Comparison of ENCODE assay signal across 9 mouse cellular contexts in the genomic region with DNA sequence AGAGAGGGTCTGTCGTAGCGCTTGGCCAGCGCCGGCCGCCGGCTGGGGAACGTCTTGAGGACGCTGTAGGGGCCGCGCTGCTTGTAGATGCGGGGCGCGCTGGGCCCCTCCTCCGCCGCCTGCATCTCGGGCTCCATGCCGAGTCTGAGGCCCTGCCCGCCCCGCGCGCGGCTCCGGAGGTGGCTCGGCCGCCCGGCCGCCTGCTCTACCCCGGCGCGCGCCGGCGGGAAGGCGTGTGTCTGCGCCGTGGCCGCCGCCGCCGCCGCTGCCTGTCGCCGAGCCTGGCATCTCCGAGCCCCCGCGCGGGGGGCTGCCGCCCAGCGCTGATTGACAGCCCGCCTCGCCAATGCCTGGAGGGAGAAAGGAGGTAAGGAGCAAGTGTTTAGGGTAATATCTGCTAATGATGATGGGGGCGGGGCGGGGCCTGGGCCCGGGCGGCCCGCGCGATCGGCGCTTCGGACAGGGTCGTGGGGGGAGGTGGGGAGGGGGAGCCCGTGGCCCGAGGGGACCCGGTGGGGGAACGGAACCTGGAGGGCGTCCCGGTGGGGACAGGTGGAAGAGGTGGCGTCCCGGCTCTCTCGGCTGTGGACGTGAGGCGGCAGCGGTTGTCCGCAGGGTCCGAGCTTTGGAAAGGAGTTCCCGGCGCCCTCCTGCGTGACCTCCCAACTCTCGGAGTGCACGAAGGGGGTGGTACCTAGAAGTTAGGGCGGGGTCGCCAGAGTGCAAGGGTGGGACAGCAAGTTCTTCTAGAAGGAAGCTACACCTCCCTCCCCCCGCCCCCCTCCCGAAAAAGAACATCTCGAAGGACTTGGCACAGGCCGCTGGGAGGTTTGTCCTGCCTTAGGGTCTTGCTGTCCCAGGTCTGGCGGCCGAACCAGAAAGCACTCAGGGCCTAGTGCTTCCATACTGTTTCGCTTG. TPM values are rescaled to one million over a fixed set of nuclear protein-coding genes. Genes with fewer than 3 reads are reported as not detected.
DNase-seq lines count a peak whose midpoint lies in the region; ATAC-seq and TF ChIP-seq lines count a peak whose summit lies in the region.
"Had no signal": no experiment of that assay in that cellular context is flagged by ENCODE, and none has a peak within 500 bp of the region (broad histone marks: within the 10 kb centered on the region; RNA-seq: fewer than 3 reads in every experiment).

TSS of gene Bend4 (minus strand) at position 868 of the 918 bp plus-strand sequence.

- H3K27me3 ChIP-seq in heart, embryonic 15.5 days, result no peaks in the 10 kb centered on the region
- H3K27me3 ChIP-seq in liver, embryonic 15.5 days, result peaks cover 58% of the 10 kb centered on the region
- peaks cover 13% of the 10 kb centered on the region for H3K27me3 ChIP-seq in neural tube, embryonic 13.5 days
- H3K27me3 ChIP-seq in stomach, postnatal 0 days (ENCODE audit: control insufficient read depth, insufficient read depth, low read length), result no peaks in the 10 kb centered on the region

- ATAC-seq in heart, embryonic 15.5 days (replicated peaks; ENCODE audit: insufficient number of reproducible peaks, insufficient read depth, low FRiP score, low read depth), result peak; percentile 75
- peak; percentile 31; the same call in 1 of the 2 replicates for ATAC-seq in liver, embryonic 15.5 days (ENCODE audit: insufficient read depth)
- peak; percentile 67 for ATAC-seq in neural tube, embryonic 13.5 days (ENCODE audit: low read depth)
- peak; percentile 78 for ATAC-seq in stomach, postnatal 0 days (ENCODE audit: low FRiP score, low TSS enrichment)

- H3K4me1 ChIP-seq in bone marrow macrophage, adult 2 months (ENCODE audit: control insufficient read depth, insufficient read depth, low read length), result peaks cover 15% of the 10 kb centered on the region
- no peaks in the 10 kb centered on the region for H3K4me1 ChIP-seq in embryonic fibroblast, embryonic 13.5 days (ENCODE audit: control insufficient read depth, insufficient read depth, low read length)
- H3K4me1 ChIP-seq in heart, embryonic 15.5 days (replicated peaks), result peaks cover 30% of the 10 kb centered on the region
- peaks cover 7% of the 10 kb centered on the region for H3K4me1 ChIP-seq in liver, embryonic 15.5 days (replicated peaks)
- peaks cover 45% of the 10 kb centered on the region for H3K4me1 ChIP-seq in neural tube, embryonic 13.5 days (replicated peaks)
- no peaks in the 10 kb centered on the region for H3K4me1 ChIP-seq in stomach, postnatal 0 days (replicated peaks; ENCODE audit: control insufficient read depth, insufficient read depth)

- H3K4me2 ChIP-seq in heart, embryonic 15.5 days, result peak within 1 kb of the TSS; percentile 88
- peak within 1 kb of the TSS; percentile 73 for H3K4me2 ChIP-seq in liver, embryonic 15.5 days
- peak within 1 kb of the TSS; percentile 73 for H3K4me2 ChIP-seq in neural tube, embryonic 13.5 days
- H3K4me2 ChIP-seq in stomach, postnatal 0 days (replicated peaks; ENCODE audit: low read depth), result peak within 1 kb of the TSS; percentile 95

- WGBS in heart, embryonic 15.5 days, result under 1% methylated on average over 83 of the region's 90 CpGs
- 2% methylated on average over 87 of the region's 90 CpGs for WGBS in liver, embryonic 15.5 days (ENCODE audit: insufficient replicate concordance)
- WGBS in neural tube, embryonic 13.5 days, result under 1% methylated on average over 74 of the region's 90 CpGs
- 4% methylated on average over 57 of the region's 90 CpGs for WGBS in stomach, postnatal 0 days

- TF ChIP-seq POLR2A in bone marrow macrophage, adult 2 months (IDR thresholded peaks at IDR 0.05; ENCODE audit: borderline replicate concordance, low read depth, low read length), result no peak
- TF ChIP-seq POLR2A in embryonic fibroblast, embryonic 13.5 days (IDR thresholded peaks at IDR 0.05; ENCODE audit: low read depth, low read length), result no peak

- TF ChIP-seq CTCF in bone marrow macrophage, adult 2 months (IDR thresholded peaks at IDR 0.05; ENCODE audit: low read depth, low read length), result no peak
- TF ChIP-seq CTCF in embryonic fibroblast, embryonic 13.5 days (IDR thresholded peaks at IDR 0.05; ENCODE audit: borderline replicate concordance, insufficient read depth, low read length), result no peak
- no peak for TF ChIP-seq CTCF in stomach, postnatal 0 days (IDR thresholded peaks at IDR 0.05; ENCODE audit: low read depth)

- no peaks in the 10 kb centered on the region for H3K9me3 ChIP-seq in heart, embryonic 15.5 days (replicated peaks)
- no peaks in the 10 kb centered on the region for H3K9me3 ChIP-seq in liver, embryonic 15.5 days (replicated peaks)
- no peaks in the 10 kb centered on the region for H3K9me3 ChIP-seq in neural tube, embryonic 13.5 days
- H3K9me3 ChIP-seq in stomach, postnatal 0 days (ENCODE audit: control insufficient read depth, low read length), result no peaks in the 10 kb centered on the region

- no peak for TF ChIP-seq EP300 in stomach, postnatal 0 days (optimal IDR thresholded peaks at IDR 0.05)

- H3K27ac ChIP-seq in bone marrow macrophage, adult 2 months (ENCODE audit: insufficient read depth, low read depth, low read length), result peak within 1 kb of the TSS; percentile 19
- no peak within 1 kb of the TSS for H3K27ac ChIP-seq in embryonic fibroblast, embryonic 13.5 days (ENCODE audit: insufficient read depth, low read length)
- peak within 1 kb of the TSS; percentile 88 for H3K27ac ChIP-seq in heart, embryonic 15.5 days
- no peak within 1 kb of the TSS for H3K27ac ChIP-seq in liver, embryonic 15.5 days (replicated peaks)
- peak within 1 kb of the TSS; percentile 83 for H3K27ac ChIP-seq in neural tube, embryonic 13.5 days (replicated peaks)
- H3K27ac ChIP-seq in stomach, postnatal 0 days (replicated peaks), result no peak within 1 kb of the TSS

- H3K4me3 ChIP-seq in bone marrow macrophage, adult 2 months (ENCODE audit: insufficient read depth, low read length), result peak within 1 kb of the TSS; percentile 77
- H3K4me3 ChIP-seq in embryonic fibroblast, embryonic 13.5 days (ENCODE audit: insufficient read depth, low read length), result peak within 1 kb of the TSS; percentile 33
- peak within 1 kb of the TSS; percentile 83 for H3K4me3 ChIP-seq in heart, embryonic 15.5 days
- H3K4me3 ChIP-seq in liver, embryonic 15.5 days (replicated peaks), result peak within 1 kb of the TSS; percentile 59
- H3K4me3 ChIP-seq in neural tube, embryonic 13.5 days, result peak within 1 kb of the TSS; percentile 74
- peak within 1 kb of the TSS; percentile 67 for H3K4me3 ChIP-seq in stomach, postnatal 0 days (ENCODE audit: low read depth, low read length)

- H3K9ac ChIP-seq in heart, embryonic 15.5 days, result peak within 1 kb of the TSS; percentile 80
- peak within 1 kb of the TSS; percentile 15; the same call in 1 of the 2 replicates for H3K9ac ChIP-seq in liver, embryonic 15.5 days
- H3K9ac ChIP-seq in neural tube, embryonic 13.5 days, result peak within 1 kb of the TSS; percentile 87
- H3K9ac ChIP-seq in stomach, postnatal 0 days (ENCODE audit: low read length), result peak within 1 kb of the TSS; percentile 60

- no peaks in the 10 kb centered on the region for H3K36me3 ChIP-seq in heart, embryonic 15.5 days
- no peaks in the 10 kb centered on the region for H3K36me3 ChIP-seq in liver, embryonic 15.5 days (replicated peaks)
- no peaks in the 10 kb centered on the region for H3K36me3 ChIP-seq in neural tube, embryonic 13.5 days
- H3K36me3 ChIP-seq in stomach, postnatal 0 days (ENCODE audit: control insufficient read depth, insufficient read depth, low read length), result no peaks in the 10 kb centered on the region
- H3K36me3 ChIP-seq: G1E had no signal

- DNase-seq in 416B (ENCODE audit: low read depth), result peak; percentile 87
- DNase-seq in kidney, postnatal 25 days, result peak; percentile 63 to 82
- peak; percentile 64 for DNase-seq in stomach, postnatal 0 days (ENCODE audit: low spot score)

RNA-seq across cellular contexts. Expression of gene Bend4, which starts in this region (rescaled TPM):
- polyA plus RNA-seq in bone marrow macrophage, adult 2 months (2012; ENCODE audit: insufficient read depth, insufficient read length, missing spikeins), result 7.9 and 9.3 TPM in 2 replicates
- 0.92 and 0.93 TPM in 2 replicates for polyA plus RNA-seq in embryonic fibroblast, embryonic 13.5 days (2011; ENCODE audit: insufficient read length, low read depth, missing spikeins)
- 11.9 and 12.2 TPM in 2 replicates for polyA plus RNA-seq in heart, embryonic 15.5 days (2015; fragmentation: Nextera tagmentation; extraction: Ambion mirVana)
- polyA plus RNA-seq in liver, embryonic 15.5 days (2015; fragmentation: Nextera tagmentation; extraction: Ambion mirVana), result 0.47 and 0.52 TPM in 2 replicates
- polyA plus RNA-seq in neural tube, embryonic 13.5 days (2015; fragmentation: Nextera tagmentation; extraction: Ambion mirVana), result 12.1 TPM in 2 replicates
- polyA plus RNA-seq in stomach, postnatal 0 days (2015; fragmentation: Nextera tagmentation; extraction: Ambion mirVana), result 0.51 and 0.68 TPM in 2 replicates

Comparison
In these comparisons a context has a peak if more than half of its experiments do, and no peak if none do; other contexts are left out.
1. Peak in ATAC-seq, H3K4me3 ChIP-seq, H3K9ac ChIP-seq and H3K4me2 ChIP-seq in liver, embryonic 15.5 days; RNA of the gene not detected or under 1 TPM.
2. Peak in DNase-seq, ATAC-seq, H3K4me3 ChIP-seq, H3K9ac ChIP-seq and H3K4me2 ChIP-seq in stomach, postnatal 0 days; RNA of the gene not detected or under 1 TPM.
3. H3K27ac ChIP-seq: peak in bone marrow macrophage, adult 2 months (single experiment), heart, embryonic 15.5 days (single experiment) and neural tube, embryonic 13.5 days (single experiment); none in embryonic fibroblast, embryonic 13.5 days (single experiment), liver, embryonic 15.5 days (single experiment) and stomach, postnatal 0 days (single experiment).
4. H3K4me3 ChIP-seq: peak in every context shown above with its lines; median percentile 83 in heart, embryonic 15.5 days; 77 in bone marrow macrophage, adult 2 months; 74 in neural tube, embryonic 13.5 days; 67 in stomach, postnatal 0 days; 59 in liver, embryonic 15.5 days; 33 in embryonic fibroblast, embryonic 13.5 days.
5. H3K9ac ChIP-seq: peak in every context shown above with its lines; median percentile 87 in neural tube, embryonic 13.5 days; 80 in heart, embryonic 15.5 days; 60 in stomach, postnatal 0 days; 15 in liver, embryonic 15.5 days.
6. Peak in every context shown above with its lines, with median percentiles within 50 percentile points of each other: DNase-seq, ATAC-seq and H3K4me2 ChIP-seq.